Mouse (Mus musculus): Measurements from ENCODE around the gene A830005F24Rik.

DNA sequence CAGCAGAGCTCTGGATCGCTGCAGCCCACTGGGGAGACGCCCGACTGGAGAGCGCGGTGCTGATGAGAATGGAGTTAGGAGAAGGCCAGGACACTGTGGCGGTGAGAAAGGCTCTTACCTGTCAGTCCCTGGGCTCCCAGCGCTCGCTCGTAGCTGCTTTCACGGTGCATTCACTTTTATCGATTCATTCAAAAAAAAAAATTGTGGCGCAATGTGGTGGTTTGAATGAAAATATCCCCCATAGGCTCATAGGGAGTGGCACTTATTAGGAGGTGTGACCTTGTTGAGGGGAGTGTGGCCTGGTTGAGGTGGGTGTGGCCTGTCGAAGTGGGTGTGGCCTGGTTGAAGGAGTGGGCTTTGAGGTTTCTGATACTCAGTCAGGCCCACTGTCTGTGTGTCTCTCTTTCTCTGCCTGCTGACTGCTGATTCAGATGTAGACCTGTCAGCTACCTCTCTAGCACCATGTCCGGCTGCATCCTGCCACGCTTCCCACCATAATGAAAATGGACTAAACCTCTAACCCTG, 44.7 kb upstream of the A830005F24Rik start:
- TF ChIP-seq CTCF (IDR thresholded peaks at IDR 0.05; ENCODE audit: low read depth) (no peak), EP300 (optimal IDR thresholded peaks at IDR 0.05) (no peak)

All from stomach, postnatal 0 days (tissue).